Mouse (Mus musculus) liver, embryonic 13.5 days (tissue): ENCODE measurements at regions not wholly inside any gene's neighbourhood (a gene's known extent, or its start where the extent isn't known, plus 50 kb on each side); places are given as distances from the start of the nearest gene placed in this dataset.

Experiments used
- ATAC-seq: fragments of 200-750 bp; cut with Nextera tagmentation; 2 replicates; pipeline ENCODE4 v1.8.0; 2017; ENCODE audit warnings: low read depth, mild to moderate bottlenecking, moderate number of reproducible peaks, moderate library complexity
- DNase-seq: peaks from one replicate; pipeline ENCODE4 v3.0.0; 2022
- H3K27ac ChIP-seq: fragments of 300-500 bp; sonication (generic); 2 replicates; pipeline ENCODE4 v1.5.1; 2015; ENCODE audit warnings: moderate library complexity, mild to moderate bottlenecking, inconsistent platforms
- H3K27me3 ChIP-seq: fragments of 300-500 bp; sonication (generic); 2 replicates; pipeline ENCODE4 v1.6.1; 2015; ENCODE audit warnings: mild to moderate bottlenecking, inconsistent platforms
- H3K36me3 ChIP-seq: fragments of 300-500 bp; sonication (generic); 2 replicates; pipeline ENCODE4 v1.6.1; 2015; ENCODE audit warnings: mild to moderate bottlenecking, inconsistent platforms
- H3K4me1 ChIP-seq: fragments of 300-500 bp; sonication (generic); replicated peaks from 2 replicates; pipeline ENCODE4 v1.6.1; 2015; ENCODE audit warnings: inconsistent platforms
- H3K4me2 ChIP-seq: fragments of 300-500 bp; sonication (generic); 2 replicates; pipeline ENCODE4 v1.6.1; 2015; ENCODE audit warnings: inconsistent platforms, mild to moderate bottlenecking, moderate library complexity
- H3K4me3 ChIP-seq: fragments of 300-500 bp; sonication (generic); replicated peaks from 2 replicates; pipeline ENCODE4 v1.5.1; 2015; ENCODE audit warnings: mild to moderate bottlenecking, inconsistent platforms
- H3K9ac ChIP-seq: fragments of 300-500 bp; sonication (generic); 2 replicates; pipeline ENCODE4 v1.6.1; 2015; ENCODE audit warnings: mild to moderate bottlenecking, inconsistent platforms
- H3K9me3 ChIP-seq: fragments of 300-500 bp; sonication (generic); replicated peaks from 2 replicates; pipeline ENCODE4 v1.6.1; 2016; ENCODE audit warnings: inconsistent platforms
- WGBS: fragments of 180-500 bp; shearing (Covaris S2); methylation state at CpG from one replicate; pipeline ENCODE4 v1.1.7; 2015; ENCODE audit not compliant: insufficient replicate concordance; 5-methylcytosine and 5-hydroxymethylcytosine counted together

DNA sequence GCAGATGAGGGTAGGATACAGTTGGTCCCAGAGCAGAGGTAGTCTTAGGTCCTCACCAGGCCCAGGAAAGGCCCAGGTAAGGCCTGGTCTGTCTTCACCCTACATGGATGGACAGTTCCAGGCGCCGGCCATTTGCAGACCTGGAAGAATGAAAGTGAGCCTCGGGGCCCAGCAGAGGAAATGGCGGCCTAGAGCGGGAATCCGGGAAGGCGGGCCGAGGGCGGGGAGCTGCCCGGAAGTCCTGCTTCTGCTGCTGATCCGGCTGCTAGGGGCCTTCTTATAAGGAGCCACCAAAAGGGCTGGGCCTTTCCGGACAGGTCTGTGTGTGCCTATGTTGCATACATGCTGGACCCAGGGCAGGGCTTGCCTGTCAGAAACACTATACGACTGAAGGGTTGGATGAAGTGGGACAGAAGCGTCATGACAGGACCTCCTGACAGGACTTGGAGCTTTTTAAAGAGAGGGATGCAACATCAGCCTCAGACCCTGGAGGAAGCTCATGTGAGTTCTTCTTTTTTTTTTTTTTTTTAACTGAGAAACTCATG is 50.5 kb upstream of the Ppara start:
- H3K27ac ChIP-seq, result no peak overlapping the region
- no peak overlapping the region for H3K9ac ChIP-seq
- no peak for ATAC-seq
- DNase-seq, result no peak
- WGBS, result 75% methylated on average over 14 of the region's 14 CpGs
- no peaks in the 10 kb centered on the region for H3K36me3 ChIP-seq
- H3K4me3 ChIP-seq, result no peak overlapping the region
- H3K4me1 ChIP-seq, result no peaks in the 10 kb centered on the region
- H3K9me3 ChIP-seq, result no peaks in the 10 kb centered on the region
- no peaks in the 10 kb centered on the region for H3K27me3 ChIP-seq
- H3K4me2 ChIP-seq, result no peak overlapping the region

DNA sequence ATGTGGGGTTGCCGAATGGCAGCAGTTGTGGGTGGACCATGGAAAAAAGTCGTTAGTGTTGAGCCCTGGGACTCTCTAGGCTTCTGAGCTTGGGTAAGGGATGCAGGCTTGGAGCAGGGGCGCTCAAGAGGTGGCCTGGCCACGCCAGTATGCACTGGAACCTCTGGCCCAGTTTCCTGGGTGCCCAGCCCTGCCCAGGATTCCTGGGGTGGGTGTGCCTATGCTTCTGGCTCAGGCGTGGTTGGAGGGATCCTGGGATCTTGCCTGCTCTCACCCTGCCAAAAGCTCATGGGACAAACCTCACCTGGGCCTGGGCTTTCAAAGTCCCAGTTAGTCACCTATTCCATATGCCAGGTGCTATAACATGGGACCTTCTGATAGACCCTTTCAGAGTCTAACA is 49.9 kb upstream of the Ppara start:
- H3K4me3 ChIP-seq, result no peak overlapping the region
- no peaks in the 10 kb centered on the region for H3K4me1 ChIP-seq
- H3K27me3 ChIP-seq, result no peaks in the 10 kb centered on the region
- no peak overlapping the region for H3K4me2 ChIP-seq
- H3K9ac ChIP-seq, result no peak overlapping the region
- WGBS, result 43% methylated on average over 5 of the region's 5 CpGs
- no peak for DNase-seq
- no peaks in the 10 kb centered on the region for H3K9me3 ChIP-seq
- ATAC-seq, result no peak
- H3K27ac ChIP-seq, result no peak overlapping the region
- H3K36me3 ChIP-seq, result no peaks in the 10 kb centered on the region
